9 mouse cellular contexts compared by ENCODE assay signal in the genomic region with DNA sequence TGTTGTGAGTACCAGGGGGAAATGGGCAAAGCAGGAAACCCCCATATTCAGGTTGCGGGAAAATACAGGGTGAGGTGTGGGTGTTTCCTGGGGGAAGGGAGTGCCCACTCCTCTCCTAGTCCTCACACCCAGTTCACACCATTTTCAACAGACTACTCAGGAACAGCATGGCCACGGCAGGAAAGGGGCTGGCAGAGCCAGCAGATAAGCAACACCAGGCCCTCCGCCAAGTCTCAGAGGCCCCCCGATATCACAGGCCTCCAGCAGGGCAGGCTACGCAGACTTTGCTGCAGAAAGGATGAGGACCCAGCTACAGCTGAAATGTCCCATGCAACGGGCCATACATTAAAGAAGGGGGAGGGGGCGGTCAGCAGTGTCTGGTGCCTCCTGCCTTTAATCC. TPM values are rescaled to one million over a fixed set of nuclear protein-coding genes. Genes with fewer than 3 reads are reported as not detected.
A peak's percentile ranks its signal among the peaks of the same experiment; 100 is the strongest.
DNase-seq lines count a peak whose midpoint lies in the region; ATAC-seq and TF ChIP-seq lines count a peak whose summit lies in the region.
"Had no signal": no experiment of that assay in that cellular context is flagged by ENCODE, and none has a peak within 500 bp of the region (broad histone marks: within the 10 kb centered on the region; RNA-seq: fewer than 3 reads in every experiment).

No protein-coding gene starts in this region.

- H3K4me2 ChIP-seq in heart, embryonic 13.5 days, result peak overlapping the region; percentile 62

- TF ChIP-seq CTCF in MEL (IDR thresholded peaks at IDR 0.05 in 2 of 3, conservative IDR thresholded peaks at IDR 0.05 in 1 of 3; ENCODE audit: control insufficient read depth in 1 of 3, insufficient read depth in 1 of 3, low read depth in 2 of 3, low read length in 3 of 3, poor library complexity in 1 of 3, severe bottlenecking in 1 of 3), result no peak

- TF ChIP-seq EP300 in MEL (IDR thresholded peaks at IDR 0.05; ENCODE audit: low read depth in 1 of 2, low read length in 2 of 2), result peak; percentile 94 to 95

- H3K9ac ChIP-seq in MEL (ENCODE audit: control insufficient read depth, low read depth, low read length, poor library complexity, severe bottlenecking), result peak overlapping the region; percentile 66
- peak overlapping the region; percentile 71 for H3K9ac ChIP-seq in heart, embryonic 13.5 days

- TF ChIP-seq POLR2A in MEL (IDR thresholded peaks at IDR 0.05; ENCODE audit: control insufficient read depth in 1 of 2, insufficient read depth in 1 of 2, low read depth in 1 of 2, low read length in 2 of 2, poor library complexity in 1 of 2), result no peak; a peak in 1 of 4 replicates

- peak overlapping the region; percentile 34 for H3K4me3 ChIP-seq in heart, embryonic 10.5 days
- peak overlapping the region in 1 of 2 experiments; percentile 40; a peak in 2 of 4 replicates for H3K4me3 ChIP-seq in MEL (ENCODE audit: control insufficient read depth in 1 of 2, insufficient read depth in 1 of 2, low read depth in 2 of 2, low read length in 2 of 2)
- H3K4me3 ChIP-seq in heart, embryonic 13.5 days, result peak overlapping the region; percentile 24
- H3K4me3 ChIP-seq: layer of hippocampus, adult 2 months had no signal

- H3K27me3 ChIP-seq in heart, embryonic 10.5 days (ENCODE audit: insufficient read depth, poor library complexity, severe bottlenecking), result no peaks in the 10 kb centered on the region
- no peaks in the 10 kb centered on the region for H3K27me3 ChIP-seq in MEL (ENCODE audit: control insufficient read depth in 1 of 2, insufficient read depth in 2 of 2, low read length in 2 of 2)
- no peaks in the 10 kb centered on the region for H3K27me3 ChIP-seq in heart, embryonic 13.5 days (replicated peaks)

- peak; percentile 55; the same call in 1 of the 2 replicates for ATAC-seq in heart, embryonic 13.5 days (ENCODE audit: extremely low read depth, insufficient number of reproducible peaks, low FRiP score, low TSS enrichment)

- peak overlapping the region; percentile 82 for H3K27ac ChIP-seq in heart, embryonic 10.5 days
- H3K27ac ChIP-seq in MEL (ENCODE audit: control insufficient read depth, low read depth, low read length), result peak overlapping the region; percentile 91
- H3K27ac ChIP-seq in heart, embryonic 13.5 days (replicated peaks), result peak overlapping the region; percentile 89
- H3K27ac ChIP-seq: layer of hippocampus, adult 2 months had no signal

- WGBS in heart, embryonic 10.5 days, result 25% methylated on average over 7 of the region's 7 CpGs
- 16% methylated on average over 7 of the region's 7 CpGs for WGBS in heart, embryonic 13.5 days

- H3K36me3 ChIP-seq in heart, embryonic 10.5 days, result peaks cover 11% of the 10 kb centered on the region; the same call in 1 of the 2 replicates
- H3K36me3 ChIP-seq in MEL (ENCODE audit: control insufficient read depth in 1 of 2, insufficient read depth in 2 of 2, low read length in 2 of 2), result peaks cover 0 to 70% of the 10 kb centered on the region in 2 experiments; a peak in 3 of 4 replicates
- H3K36me3 ChIP-seq in heart, embryonic 13.5 days, result peaks cover 8% of the 10 kb centered on the region

- peaks cover 85% of the 10 kb centered on the region for H3K4me1 ChIP-seq in heart, embryonic 10.5 days
- peaks cover 35 to 79% of the 10 kb centered on the region in 2 experiments for H3K4me1 ChIP-seq in MEL (ENCODE audit: control insufficient read depth in 1 of 2, insufficient read depth in 2 of 2, low read length in 2 of 2)
- H3K4me1 ChIP-seq in heart, embryonic 13.5 days, result peaks cover 99% of the 10 kb centered on the region

- peaks cover 89% of the 10 kb centered on the region for H3K79me2 ChIP-seq in MEL (ENCODE audit: control insufficient read depth, insufficient read depth, low read length, poor library complexity)

- no peak for TF ChIP-seq RAD21 in MEL (IDR thresholded peaks at IDR 0.05; ENCODE audit: low read depth, low read length)

- no peaks in the 10 kb centered on the region for H3K9me3 ChIP-seq in heart, embryonic 10.5 days
- H3K9me3 ChIP-seq in MEL (replicated peaks; ENCODE audit: insufficient read depth, low read length), result no peaks in the 10 kb centered on the region
- H3K9me3 ChIP-seq in heart, embryonic 13.5 days, result no peaks in the 10 kb centered on the region; the same call in 1 of the 2 replicates

- peak; percentile 89 for DNase-seq in heart, embryonic 10.5 days (ENCODE audit: low spot score)
- DNase-seq in heart, adult 8-10 months (ENCODE audit: low spot score), result no peak
- peak; percentile 91 for DNase-seq in MEL (ENCODE audit: low read depth, low spot score)
- peak; percentile 48 for DNase-seq in lung, postnatal 10 days
- DNase-seq in frontal cortex, postnatal 14 days (ENCODE audit: low spot score in 2 of 2), result no peak
- no peak for DNase-seq in kidney, postnatal 36 days
- no peak for DNase-seq in ovary, postnatal 14 days (ENCODE audit: low spot score)

TF ChIP-seq in MEL, 35 proteins besides CTCF, POLR2A, EP300 and RAD21:
- no peak for TF ChIP-seq POLR2AphosphoS2 (IDR thresholded peaks at IDR 0.05; ENCODE audit: low read length)
- no peak for TF ChIP-seq USF1 (IDR thresholded peaks at IDR 0.05; ENCODE audit: low read depth, low read length)
- TF ChIP-seq TBP (IDR thresholded peaks at IDR 0.05; ENCODE audit: low read depth, low read length), result peak; percentile 39; the same call in 1 of the 2 replicates
- TF ChIP-seq TAL1 (IDR thresholded peaks at IDR 0.05; ENCODE audit: low read length), result peak; percentile 89
- no peak for TF ChIP-seq NELFE (IDR thresholded peaks at IDR 0.05; ENCODE audit: low read depth, low read length)
- peak; percentile 95 for TF ChIP-seq TCF12 (IDR thresholded peaks at IDR 0.05; ENCODE audit: low read depth, low read length)
- peak; percentile 79 for TF ChIP-seq MYC (IDR thresholded peaks at IDR 0.05; ENCODE audit: low read depth, low read length)
- TF ChIP-seq MAX (IDR thresholded peaks at IDR 0.05; ENCODE audit: low read length), result peak; percentile 81
- TF ChIP-seq ZMIZ1 (IDR thresholded peaks at IDR 0.05; ENCODE audit: low read depth, low read length), result no peak
- TF ChIP-seq ZNF384 (IDR thresholded peaks at IDR 0.05; ENCODE audit: low read depth, low read length), result no peak
- no peak for TF ChIP-seq NRF1 (IDR thresholded peaks at IDR 0.05; ENCODE audit: insufficient read depth, low read depth, low read length, poor library complexity, severe bottlenecking)
- TF ChIP-seq MXI1 (IDR thresholded peaks at IDR 0.05; ENCODE audit: low read depth, low read length), result peak; percentile 90
- no peak for TF ChIP-seq ZKSCAN1 (IDR thresholded peaks at IDR 0.05; ENCODE audit: low read depth, low read length)
- no peak for TF ChIP-seq JUND (IDR thresholded peaks at IDR 0.05; ENCODE audit: low read depth, low read length)
- TF ChIP-seq KAT2A (conservative IDR thresholded peaks at IDR 0.05; ENCODE audit: low read depth, low read length), result no peak
- TF ChIP-seq E2F4 (IDR thresholded peaks at IDR 0.05; ENCODE audit: borderline replicate concordance, low read depth, low read length), result no peak
- peak; percentile 90 for TF ChIP-seq ETS1 (IDR thresholded peaks at IDR 0.05; ENCODE audit: low read depth, low read length)
- TF ChIP-seq GATA1 (IDR thresholded peaks at IDR 0.05; ENCODE audit: low read depth, low read length), result peak; percentile 94
- no peak for TF ChIP-seq CHD1 (IDR thresholded peaks at IDR 0.05; ENCODE audit: low read depth, low read length)
- no peak; the same call in 1 of the 2 replicates for TF ChIP-seq MAZ (IDR thresholded peaks at IDR 0.05; ENCODE audit: low read depth, low read length)
- peak; percentile 32; the same call in 1 of the 2 replicates for TF ChIP-seq HCFC1 (IDR thresholded peaks at IDR 0.05; ENCODE audit: low read depth, low read length)
- no peak for TF ChIP-seq MEF2A (IDR thresholded peaks at IDR 0.05; ENCODE audit: extremely low read depth, insufficient replicate concordance, low read depth, low read length, poor library complexity, severe bottlenecking)
- TF ChIP-seq GABPA (IDR thresholded peaks at IDR 0.05; ENCODE audit: low read depth, low read length), result no peak
- no peak for TF ChIP-seq CHD2 (IDR thresholded peaks at IDR 0.05; ENCODE audit: low read length)
- no peak for TF ChIP-seq UBTF (IDR thresholded peaks at IDR 0.05; ENCODE audit: borderline replicate concordance, insufficient read depth, low read depth, low read length)
- TF ChIP-seq USF2 (IDR thresholded peaks at IDR 0.05; ENCODE audit: borderline replicate concordance in 1 of 2, insufficient read depth in 1 of 2, low read depth in 1 of 2, low read length in 2 of 2), result no peak
- TF ChIP-seq SMC3 (IDR thresholded peaks at IDR 0.05; ENCODE audit: low read depth, low read length), result no peak
- no peak for TF ChIP-seq MYB (IDR thresholded peaks at IDR 0.05; ENCODE audit: low read depth, low read length)
- TF ChIP-seq BHLHE40 (IDR thresholded peaks at IDR 0.05; ENCODE audit: borderline replicate concordance, low read depth, low read length), result no peak
- TF ChIP-seq POLR2AphosphoS5 (IDR thresholded peaks at IDR 0.05; ENCODE audit: borderline replicate concordance, low read depth, low read length), result no peak
- TF ChIP-seq ELF1 (IDR thresholded peaks at IDR 0.05; ENCODE audit: low read depth, low read length), result no peak
- no peak for TF ChIP-seq ZC3H11A (IDR thresholded peaks at IDR 0.05; ENCODE audit: low read depth, low read length)
- no peak for TF ChIP-seq MAFK (IDR thresholded peaks at IDR 0.05; ENCODE audit: borderline replicate concordance, low read depth, low read length)
- TF ChIP-seq RCOR1 (IDR thresholded peaks at IDR 0.05; ENCODE audit: low read depth, low read length), result peak; percentile 76
- TF ChIP-seq SIN3A (IDR thresholded peaks at IDR 0.05; ENCODE audit: low read length), result peak; percentile 88

RNA-seq across cellular contexts. Expression of a gene that starts 14.4 kb away (rescaled TPM):
- polyA plus RNA-seq in heart, embryonic 10.5 days (2016; fragmentation: Nextera tagmentation; extraction: Ambion mirVana), result 37.9 and 39.8 TPM in 2 replicates
- total RNA-seq in heart, adult 8-10 months (2022), result 10 to 100 TPM; 52.8 to 75.4 (median 55.2) TPM
- total RNA-seq in MEL (2012; rRNA removed), result 60.5 and 62.5 TPM in 2 replicates
- polyA plus RNA-seq in MEL (2012; ENCODE audit: insufficient read depth in 1 of 2, insufficient read length in 2 of 2, low read depth in 1 of 2, low replicate concordance in 2 of 2, missing spikeins in 1 of 2), result 10 to 100 TPM in 1 of 2 experiments, not detected in 1; 79.3 TPM
- 29.7 and 30.8 TPM in 2 replicates for polyA plus RNA-seq in heart, embryonic 13.5 days (2015; fragmentation: Nextera tagmentation; extraction: Ambion mirVana)

Comparison
In these comparisons a context has a peak if more than half of its experiments do, and no peak if none do; other contexts are left out.
1. DNase-seq: peak in heart, embryonic 10.5 days (single experiment), MEL (single experiment) and lung, postnatal 10 days (single experiment); none in heart, adult 8-10 months (single experiment), frontal cortex, postnatal 14 days (0 of 2), kidney, postnatal 36 days (0 of 2) and ovary, postnatal 14 days (single experiment).
2. Peak in every context shown above with its lines, with median percentiles within 50 percentile points of each other: H3K27ac ChIP-seq.